Mouse (Mus musculus) hindbrain, postnatal 0 days (tissue): ENCODE measurements at regions not wholly inside any gene's neighbourhood (a gene's known extent, or its start where the extent isn't known, plus 50 kb on each side); places are given as distances from the start of the nearest gene placed in this dataset.
A peak's percentile ranks its signal among the peaks of the same experiment; 100 is the strongest.
"Not testable (repeated sequence)": the region's sequence is repeated elsewhere in the genome, so short reads cannot be mapped to it uniquely, and the experiment has no call there.

Experiments
- ATAC-seq: fragments of 200-750 bp; cut with Nextera tagmentation; 2 replicates; pipeline ENCODE4 v1.8.0; 2017; ENCODE audit warnings: mild to moderate bottlenecking, moderate TSS enrichment, moderate library complexity
- DNase-seq: peaks from one replicate; pipeline ENCODE4 v3.0.0-alpha.2; 2015; ENCODE audit warnings: low spot score
- H3K27ac ChIP-seq: fragments of 300-500 bp; sonication (generic); 2 replicates; pipeline ENCODE4 v1.5.1; 2014; ENCODE audit warnings: mild to moderate bottlenecking
- H3K27me3 ChIP-seq: fragments of 300-500 bp; sonication (generic); 2 replicates; pipeline ENCODE4 v1.6.1; 2014; ENCODE audit warnings: low read length, mixed read lengths; ENCODE audit not compliant: insufficient read depth
- H3K36me3 ChIP-seq: fragments of 300-500 bp; sonication (generic); 2 replicates; pipeline ENCODE4 v1.6.1; 2014; ENCODE audit warnings: low read length, mixed read lengths; ENCODE audit not compliant: insufficient read depth
- H3K4me1 ChIP-seq: fragments of 300-500 bp; sonication (generic); 2 replicates; pipeline ENCODE4 v1.6.1; 2014; ENCODE audit warnings: antibody characterized with exemption, low read length, mixed read lengths; ENCODE audit not compliant: insufficient read depth
- H3K4me2 ChIP-seq: fragments of 300-500 bp; sonication (generic); 2 replicates; pipeline ENCODE4 v1.6.1; 2014; ENCODE audit warnings: low read depth, mild to moderate bottlenecking, low read length, moderate library complexity, mixed read lengths
- H3K4me3 ChIP-seq: fragments of 300-500 bp; sonication (generic); 2 replicates; pipeline ENCODE4 v1.5.1; 2014; ENCODE audit warnings: low read length
- H3K9ac ChIP-seq: fragments of 300-500 bp; sonication (generic); replicated peaks from 2 replicates; pipeline ENCODE4 v1.6.1; 2014; ENCODE audit warnings: mild to moderate bottlenecking, low read length, moderate library complexity, mixed read lengths
- H3K9me3 ChIP-seq: fragments of 300-500 bp; sonication (generic); 2 replicates; pipeline ENCODE4 v1.6.1; 2016; ENCODE audit warnings: low read length, mixed read lengths
- CTCF ChIP-seq: IDR thresholded peaks from 2 replicates; pipeline ENCODE4 v1.5.1; 2016; ENCODE audit warnings: antibody characterized with exemption, control low read depth, low read depth
- WGBS: fragments of 180-500 bp; shearing (Covaris S2); extraction: QIAGEN DNeasy Blood & Tissue Kit; methylation state at CpG from one replicate; pipeline ENCODE4 v1.1.7; 2014; 5-methylcytosine and 5-hydroxymethylcytosine counted together

DNA sequence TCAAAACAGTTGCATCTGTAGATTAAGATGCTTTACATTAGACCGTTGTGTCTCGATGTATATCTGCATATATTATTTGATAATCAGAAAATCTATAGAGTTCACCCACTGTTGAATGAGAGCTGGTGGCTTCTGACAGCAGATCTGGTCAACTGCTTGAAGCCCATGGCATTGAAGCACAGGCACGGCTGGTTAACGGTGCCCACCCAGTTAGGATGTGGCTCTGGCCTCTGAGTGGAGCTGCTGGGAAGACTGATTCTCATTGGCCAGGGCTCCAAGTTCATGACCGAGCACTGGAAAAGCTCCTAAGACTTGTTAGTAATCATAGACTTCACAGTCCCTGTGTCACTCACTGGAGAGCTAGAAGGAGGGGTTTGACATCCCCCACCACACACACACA is 51.2 kb upstream of the Cldn34a start:
- not testable (repeated sequence) for H3K4me1 ChIP-seq, H3K9me3 ChIP-seq, H3K9ac ChIP-seq, H3K36me3 ChIP-seq, DNase-seq, ATAC-seq, H3K4me3 ChIP-seq, H3K4me2 ChIP-seq, H3K27me3 ChIP-seq, H3K27ac ChIP-seq
- 67% methylated on average over 1 of the region's 5 CpGs for WGBS

DNA sequence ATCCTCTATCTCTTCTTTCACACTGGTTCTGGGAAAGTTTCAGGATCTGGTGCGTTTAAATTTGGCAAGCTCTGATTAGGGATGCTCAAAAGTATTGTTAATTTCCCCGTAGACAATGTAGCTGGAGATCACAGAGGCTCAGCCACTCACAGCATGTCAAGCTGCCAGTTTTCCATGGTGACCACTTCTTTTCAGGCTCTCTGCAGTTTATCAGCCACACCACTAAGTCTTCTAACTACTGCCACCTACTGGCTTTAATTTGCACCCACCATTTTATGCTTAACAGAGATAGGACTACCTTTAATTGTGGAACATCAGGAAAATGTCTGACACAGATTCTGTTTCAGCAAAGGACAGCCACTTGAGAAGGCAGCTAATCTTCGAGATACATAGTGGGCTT is 57.7 kb upstream of the Cldn34a start:
- not testable (repeated sequence) for H3K4me1 ChIP-seq, DNase-seq, H3K9me3 ChIP-seq, H3K4me2 ChIP-seq, H3K27ac ChIP-seq, H3K27me3 ChIP-seq, H3K36me3 ChIP-seq, H3K9ac ChIP-seq, H3K4me3 ChIP-seq
- ATAC-seq = peak; percentile 56; the same call in 1 of the 2 replicates
- WGBS = no CpG with 5 or more reads among the region's 3 CpGs

DNA sequence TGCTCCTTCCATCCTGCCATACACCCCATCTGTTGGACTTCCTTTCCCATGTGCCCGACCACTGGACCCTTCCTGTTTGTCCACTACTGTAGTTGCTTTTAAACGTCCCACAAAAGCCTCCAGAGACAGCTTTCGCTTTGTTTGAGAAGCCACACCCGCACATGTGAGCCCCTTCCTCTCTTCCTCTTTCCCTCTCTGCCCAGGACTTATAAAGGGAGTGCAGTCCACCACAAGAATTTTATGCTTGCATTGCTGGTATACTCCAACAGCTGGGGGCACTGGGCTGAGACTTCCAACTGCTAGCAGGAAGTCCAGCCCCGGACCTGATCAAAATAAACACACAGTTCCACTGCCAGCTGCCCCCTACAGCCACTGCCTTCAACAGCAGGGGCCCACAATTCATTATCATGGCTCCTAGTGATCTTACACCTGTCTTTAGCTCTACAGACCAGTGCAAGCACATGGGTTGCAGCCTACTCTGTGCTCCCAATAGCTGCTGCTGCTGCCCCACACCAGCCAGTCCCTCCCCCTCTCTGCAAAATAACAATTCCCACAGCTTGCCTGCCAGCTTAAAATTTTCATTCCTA is 63.7 kb upstream of the Cldn34a start:
- no CpG with 5 or more reads among the region's 5 CpGs for WGBS
- DNase-seq, H3K36me3 ChIP-seq: not testable (repeated sequence)

DNA sequence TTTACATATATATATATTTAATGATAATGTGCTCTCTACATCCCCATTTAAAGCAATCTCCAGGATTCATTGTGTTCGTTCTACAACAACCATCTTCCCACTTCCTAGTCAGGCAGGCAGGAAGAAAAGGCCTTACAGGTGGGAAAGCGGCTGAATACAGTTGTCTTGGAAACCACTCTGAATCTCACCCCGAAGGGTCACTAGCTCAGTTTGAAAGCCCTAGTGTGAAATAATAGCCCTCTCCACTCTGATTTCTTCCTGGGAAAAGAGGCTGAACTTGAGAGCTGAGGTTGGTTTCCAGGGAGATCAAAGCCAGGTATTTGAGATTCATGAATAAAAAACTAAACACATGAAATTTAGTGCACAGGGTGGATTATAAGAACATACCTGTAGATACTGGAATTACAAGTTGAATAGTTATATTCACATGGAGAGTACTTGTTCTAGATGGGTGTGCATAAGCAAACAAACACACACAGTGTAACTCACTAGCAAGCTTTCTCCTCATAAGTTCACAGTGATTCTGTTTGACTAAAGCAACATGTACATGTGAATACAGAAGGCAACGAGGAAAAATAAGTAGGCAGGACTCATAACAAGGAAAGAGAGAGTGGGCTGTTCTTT is 91.6 kb upstream of the Cldn34a start:
- no peaks in the 10 kb centered on the region for H3K27me3 ChIP-seq

More for the DNA sequence above, 63.7 kb upstream of the Cldn34a start:
- H3K9me3 ChIP-seq, H3K27ac ChIP-seq, H3K4me3 ChIP-seq, H3K9ac ChIP-seq, H3K27me3 ChIP-seq, H3K4me2 ChIP-seq, H3K4me1 ChIP-seq, ATAC-seq: not testable (repeated sequence)

DNA sequence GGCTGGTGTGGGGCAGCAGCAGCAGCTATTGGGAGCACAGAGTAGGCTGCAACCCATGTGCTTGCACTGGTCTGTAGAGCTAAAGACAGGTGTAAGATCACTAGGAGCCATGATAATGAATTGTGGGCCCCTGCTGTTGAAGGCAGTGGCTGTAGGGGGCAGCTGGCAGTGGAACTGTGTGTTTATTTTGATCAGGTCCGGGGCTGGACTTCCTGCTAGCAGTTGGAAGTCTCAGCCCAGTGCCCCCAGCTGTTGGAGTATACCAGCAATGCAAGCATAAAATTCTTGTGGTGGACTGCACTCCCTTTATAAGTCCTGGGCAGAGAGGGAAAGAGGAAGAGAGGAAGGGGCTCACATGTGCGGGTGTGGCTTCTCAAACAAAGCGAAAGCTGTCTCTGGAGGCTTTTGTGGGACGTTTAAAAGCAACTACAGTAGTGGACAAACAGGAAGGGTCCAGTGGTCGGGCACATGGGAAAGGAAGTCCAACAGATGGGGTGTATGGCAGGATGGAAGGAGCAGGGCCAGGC is 56.0 kb upstream of the Gpr173 start:
- not testable (repeated sequence) for H3K9ac ChIP-seq, H3K27ac ChIP-seq, H3K9me3 ChIP-seq, H3K4me3 ChIP-seq, H3K36me3 ChIP-seq, H3K27me3 ChIP-seq, H3K4me2 ChIP-seq, DNase-seq, ATAC-seq, H3K4me1 ChIP-seq
- no CpG with 5 or more reads among the region's 5 CpGs for WGBS

More for the DNA sequence above, 91.6 kb upstream of the Cldn34a start:
- Histone ChIP-seq H3K9me3 (no peaks in the 10 kb centered on the region), H3K4me2 (no peak overlapping the region), H3K4me3 (no peak overlapping the region), H3K27ac (no peak overlapping the region), H3K4me1 (no peaks in the 10 kb centered on the region), H3K36me3 (no peaks in the 10 kb centered on the region), H3K9ac (no peak overlapping the region)
- DNase-seq = no peak
- 47% methylated on average over 4 of the region's 4 CpGs for WGBS
- no peak for TF ChIP-seq CTCF
- no peak for ATAC-seq

DNA sequence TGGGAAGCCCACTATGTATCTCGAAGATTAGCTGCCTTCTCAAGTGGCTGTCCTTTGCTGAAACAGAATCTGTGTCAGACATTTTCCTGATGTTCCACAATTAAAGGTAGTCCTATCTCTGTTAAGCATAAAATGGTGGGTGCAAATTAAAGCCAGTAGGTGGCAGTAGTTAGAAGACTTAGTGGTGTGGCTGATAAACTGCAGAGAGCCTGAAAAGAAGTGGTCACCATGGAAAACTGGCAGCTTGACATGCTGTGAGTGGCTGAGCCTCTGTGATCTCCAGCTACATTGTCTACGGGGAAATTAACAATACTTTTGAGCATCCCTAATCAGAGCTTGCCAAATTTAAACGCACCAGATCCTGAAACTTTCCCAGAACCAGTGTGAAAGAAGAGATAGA is 50.0 kb upstream of the Gpr173 start:
- peak; percentile 71 for ATAC-seq
- WGBS = no CpG with 5 or more reads among the region's 3 CpGs
- H3K9ac ChIP-seq, H3K9me3 ChIP-seq, H3K4me2 ChIP-seq, H3K36me3 ChIP-seq, H3K27ac ChIP-seq, H3K4me1 ChIP-seq, H3K4me3 ChIP-seq, DNase-seq, H3K27me3 ChIP-seq: not testable (repeated sequence)
